Mouse (Mus musculus): ENCODE measurements around the gene Igf1r.

- no peak for TF ChIP-seq CTCF (IDR thresholded peaks at IDR 0.05; ENCODE audit: extremely low read depth, insufficient read depth, low read length)
- no peak for TF ChIP-seq POLR2A (IDR thresholded peaks at IDR 0.05; ENCODE audit: extremely low read depth, insufficient read depth, low read length)
These were observed 178.4 kb downstream of the Igf1r start for GRCm38 (mm10) chr7:68130950-68131580.

All from cortical plate, adult 2 months (tissue).